Mouse (Mus musculus) ES-E14 (cell line): ENCODE results near the gene Zfp827. TPM values are rescaled to one million over a fixed set of nuclear protein-coding genes. Genes with fewer than 3 reads are reported as not detected.
A peak's percentile ranks its signal among the peaks of the same experiment; 100 is the strongest.

ENCODE experiments used
- DNase-seq: peaks from one replicate; pipeline ENCODE4 v3.0.0-alpha.2; 2013; ENCODE audit warnings: low read depth, low spot score
- H3K27ac ChIP-seq: 2 replicates; pipeline ENCODE4 v1.5.1; 2012; ENCODE audit warnings: low read depth, mild to moderate bottlenecking, low read length, moderate library complexity, mixed read lengths; ENCODE audit not compliant: poor library complexity, insufficient read depth, severe bottlenecking
- H3K36me3 ChIP-seq: 2 replicates; pipeline ENCODE4 v1.6.1; 2012; ENCODE audit warnings: mild to moderate bottlenecking, low read length, moderate library complexity, mixed read lengths; ENCODE audit not compliant: control insufficient read depth, poor library complexity, insufficient read depth, severe bottlenecking
- H3K4me1 ChIP-seq, 2 experiments: fragments of 150-350 bp in 1 of 2; sonication (generic) in 1 of 2; 2 replicates each; pipeline ENCODE4 v1.6.1; 2012; ENCODE audit warnings: low read length in 2 of 2, mild to moderate bottlenecking in 1 of 2, mixed read lengths in 1 of 2; ENCODE audit not compliant: control insufficient read depth in 2 of 2, insufficient read depth in 2 of 2, poor library complexity in 1 of 2
- H3K4me3 ChIP-seq, 2 experiments: fragments of 150-350 bp in 1 of 2; sonication (generic) in 1 of 2; 2 replicates each; pipeline ENCODE4 v1.5.1; 2012; ENCODE audit warnings: low read length in 2 of 2, low read depth in 1 of 2, mild to moderate bottlenecking in 1 of 2, mixed read lengths in 1 of 2; ENCODE audit not compliant: insufficient read depth in 1 of 2, poor library complexity in 1 of 2, severe bottlenecking in 1 of 2
- H3K9ac ChIP-seq: 2 replicates; pipeline ENCODE4 v1.6.1; 2012; ENCODE audit warnings: low read depth, mild to moderate bottlenecking, low read length, mixed read lengths; ENCODE audit not compliant: poor library complexity, insufficient read depth, severe bottlenecking
- H3K9me3 ChIP-seq: fragments of 150-350 bp; sonication (generic); 2 replicates; pipeline ENCODE4 v1.6.1; 2012; ENCODE audit warnings: low read depth, mild to moderate bottlenecking, low read length; ENCODE audit not compliant: control insufficient read depth, insufficient read depth
- CHD2 ChIP-seq: IDR thresholded peaks from 2 replicates; pipeline ENCODE4 v1.6.1; 2014; ENCODE audit warnings: mild to moderate bottlenecking, low read depth, low read length, inconsistent platforms
- HCFC1 ChIP-seq: IDR thresholded peaks from 2 replicates; pipeline ENCODE4 v1.6.1; 2012; ENCODE audit warnings: low read length, inconsistent platforms, borderline replicate concordance; ENCODE audit not compliant: insufficient read depth
- MAFK ChIP-seq: IDR thresholded peaks from 2 replicates; pipeline ENCODE4 v1.6.1; 2014; ENCODE audit warnings: mild to moderate bottlenecking, low read depth, low read length, inconsistent platforms; ENCODE audit not compliant: insufficient read depth
- ZC3H11A ChIP-seq: IDR thresholded peaks from 2 replicates; pipeline ENCODE4 v1.6.1; 2012; ENCODE audit warnings: low read depth, mild to moderate bottlenecking, inconsistent platforms, low read length, borderline replicate concordance
- ZNF384 ChIP-seq: IDR thresholded peaks from 2 replicates; pipeline ENCODE4 v1.6.1; 2012; ENCODE audit warnings: low read depth, low read length, inconsistent platforms
- in situ Hi-C, 2 experiments: fragments of 600-800 bp; cut with MboI; formaldehyde crosslinking; loops; one replicate each; pipeline ENCODE4 v1.15.1; 2025; ENCODE audit warnings: low sequenced_read_pairs in 2 of 2, inconsistent platforms in 1 of 2; ENCODE audit not compliant: unreplicated experiment in 2 of 2
- total RNA-seq: library from RNA; depleted of rRNA; stranded (reverse); fragments of 300-350 nt; gene quantifications from 2 replicates; pipeline ENCODE4 v1.2.3, GENCODE M21; 2012

Zfp827 gene
- total RNA-seq, 1 experiment = 5.8 TPM

DNA sequence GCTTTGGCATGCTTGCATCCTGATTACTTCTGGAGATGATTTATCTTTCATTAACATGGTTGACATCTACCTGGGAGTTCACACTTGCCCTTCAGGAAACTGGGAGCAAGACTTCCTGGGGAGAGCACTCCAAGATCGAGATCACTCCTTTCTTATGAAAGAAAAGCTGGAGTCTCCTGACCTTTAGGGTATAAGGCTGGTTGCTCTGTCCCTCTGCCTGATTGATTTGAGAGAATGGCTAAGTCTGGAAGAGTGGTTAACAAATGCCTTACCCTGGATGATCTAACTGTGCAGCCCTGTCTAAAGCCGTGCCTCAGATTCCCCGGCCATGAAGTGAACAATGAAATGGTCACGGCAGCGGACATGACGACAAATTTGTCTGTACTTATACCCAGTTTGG lies 11.7 kb upstream of the Zfp827 start:
- no peak for TF ChIP-seq ZNF384
- no peak for TF ChIP-seq MAFK
- TF ChIP-seq HCFC1 = no peak
- TF ChIP-seq CHD2 = no peak
- no peak for TF ChIP-seq ZC3H11A
- H3K9ac ChIP-seq = no peak overlapping the region
- H3K36me3 ChIP-seq = no peaks in the 10 kb centered on the region
- H3K4me1 ChIP-seq = peaks cover 13 to 16% of the 10 kb centered on the region in 2 experiments
- in situ Hi-C loops = no loop called here
- H3K4me3 ChIP-seq = no peak overlapping the region
- H3K9me3 ChIP-seq = no peaks in the 10 kb centered on the region
- no peak overlapping the region for H3K27ac ChIP-seq
- DNase-seq = no peak

DNA sequence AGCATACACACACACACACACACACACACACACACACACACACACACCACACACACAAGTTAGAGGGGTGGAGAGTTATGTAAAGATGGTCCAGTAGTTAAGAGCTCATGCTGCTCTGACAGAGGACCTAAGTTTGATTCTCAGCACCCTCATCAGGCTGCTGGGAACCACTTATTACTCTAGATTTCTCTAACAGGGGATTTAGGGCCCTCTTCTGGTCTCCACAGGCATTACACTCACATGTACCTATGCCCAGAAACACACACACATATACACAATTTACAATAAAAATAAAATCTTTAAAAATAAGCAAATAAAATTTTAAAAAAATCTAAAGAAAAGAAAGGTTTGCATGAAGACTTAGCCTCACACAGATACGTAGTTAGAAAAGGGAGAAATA lies 4.3 kb upstream of the Zfp827 start:
- no peaks in the 10 kb centered on the region for H3K36me3 ChIP-seq
- H3K4me3 ChIP-seq = no peak overlapping the region
- peak; percentile 39 for DNase-seq
- no peak for TF ChIP-seq CHD2
- TF ChIP-seq ZC3H11A = no peak
- H3K9me3 ChIP-seq = no peaks in the 10 kb centered on the region
- H3K27ac ChIP-seq = no peak overlapping the region
- in situ Hi-C loops = no loop called here
- H3K9ac ChIP-seq = no peak overlapping the region
- H3K4me1 ChIP-seq = peaks cover 3 to 7% of the 10 kb centered on the region in 2 experiments; a peak in 2 of 4 replicates

DNA sequence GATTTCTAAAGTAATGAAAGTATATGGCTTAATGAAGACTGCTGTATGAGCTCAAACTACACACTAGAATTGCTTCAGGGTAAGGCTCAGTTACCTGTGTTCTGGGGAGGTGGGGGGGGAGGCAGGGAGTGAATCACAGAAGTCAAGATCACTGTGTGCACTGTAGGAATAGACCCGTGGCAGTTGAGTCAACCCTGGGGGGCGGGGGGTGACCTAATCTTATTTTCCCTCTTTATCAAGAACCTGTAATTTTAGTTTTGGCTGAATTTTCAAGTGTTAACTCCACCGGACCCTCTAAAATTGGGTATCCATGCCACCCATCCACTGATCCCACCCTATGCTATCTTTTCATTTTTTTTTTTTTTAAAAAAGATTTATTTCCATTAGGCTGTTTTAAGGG lies 918 bp upstream of the Zfp827 start:
- H3K9me3 ChIP-seq = no peaks in the 10 kb centered on the region
- DNase-seq = no peak
- H3K27ac ChIP-seq = no peak overlapping the region
- H3K36me3 ChIP-seq = no peaks in the 10 kb centered on the region
- peak overlapping the region in 1 of 2 experiments; percentile 97; a peak in 2 of 4 replicates for H3K4me3 ChIP-seq
- in situ Hi-C loops = no loop called here
- no peak overlapping the region for H3K9ac ChIP-seq
- no peak for TF ChIP-seq CHD2
- TF ChIP-seq MAFK = no peak
- TF ChIP-seq ZNF384 = no peak
- TF ChIP-seq HCFC1 = no peak
- no peak for TF ChIP-seq ZC3H11A
- H3K4me1 ChIP-seq = peaks cover 10 to 11% of the 10 kb centered on the region in 2 experiments; a peak in 3 of 4 replicates

DNA sequence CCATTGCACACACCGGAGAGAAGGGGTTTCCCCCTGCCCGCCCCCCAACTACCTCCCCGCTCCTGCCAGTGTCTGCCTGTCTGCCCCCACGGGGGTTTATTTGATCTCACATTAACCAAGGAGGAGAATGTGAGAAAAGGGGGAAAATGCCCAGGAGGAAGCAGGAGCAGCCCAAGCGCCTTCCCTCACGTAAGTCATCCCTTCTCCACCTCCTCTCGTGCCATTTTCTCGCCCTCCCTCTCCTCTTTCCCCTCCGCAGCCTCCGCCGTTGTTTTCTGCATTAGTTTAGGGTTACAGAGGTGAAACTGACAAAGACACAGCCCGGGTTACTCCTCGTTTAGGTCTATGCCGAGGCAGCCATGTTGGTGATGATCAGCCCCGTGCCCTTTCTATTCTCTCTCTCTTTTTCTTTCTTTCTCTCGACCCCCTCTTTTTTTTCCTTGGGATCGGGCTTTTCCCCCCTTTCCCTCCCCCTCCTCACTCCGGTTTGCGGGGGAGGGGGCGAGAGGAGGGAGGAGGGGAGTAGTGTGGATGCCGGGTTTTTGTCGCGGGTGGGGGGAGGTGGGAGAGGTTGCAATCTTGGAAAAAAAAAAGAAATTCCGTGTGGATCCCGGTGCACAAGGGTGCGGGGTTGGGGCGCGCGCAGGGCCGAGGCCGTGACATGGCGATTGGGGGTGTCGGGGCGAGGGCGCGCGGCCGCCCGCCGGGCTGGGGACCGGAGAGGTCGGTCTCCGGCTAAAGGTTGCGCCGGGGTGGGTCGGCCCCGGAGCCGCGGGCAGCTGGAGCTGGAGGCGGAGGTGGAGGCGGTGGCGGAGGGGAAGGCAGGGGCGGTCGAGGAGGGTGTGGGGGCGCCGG lies 531 bp downstream of the Zfp827 start:
- in situ Hi-C loops = no loop called here
- H3K4me1 ChIP-seq = peaks cover 14 to 18% of the 10 kb centered on the region in 2 experiments

More for the DNA sequence above, 531 bp downstream of the Zfp827 start:
- Histone ChIP-seq H3K9me3 (no peaks in the 10 kb centered on the region), H3K4me3 (peak overlapping the region; percentile 72 to 97), H3K36me3 (no peaks in the 10 kb centered on the region), H3K9ac (peak overlapping the region; percentile 97), H3K27ac (peak overlapping the region; percentile 96)
- no peak for TF ChIP-seq ZC3H11A
- no peak for TF ChIP-seq HCFC1
- TF ChIP-seq ZNF384 = no peak
- no peak for TF ChIP-seq CHD2
- TF ChIP-seq MAFK = no peak
- DNase-seq = no peak
